Mouse (Mus musculus) lung, embryonic 16.5 days (tissue): ENCODE data around the gene Pcolce2. TPM values are rescaled to one million over a fixed set of nuclear protein-coding genes. Genes with fewer than 3 reads are reported as not detected.

Source experiments
- ATAC-seq: fragments of 200-750 bp; cut with Nextera tagmentation; 2 replicates; pipeline ENCODE4 v1.8.0; 2017; ENCODE audit warnings: low read depth, mild to moderate bottlenecking, moderate library complexity
- H3K27ac ChIP-seq: fragments of 300-500 bp; sonication (generic); 2 replicates; pipeline ENCODE4 v1.5.1; 2014; ENCODE audit warnings: mild to moderate bottlenecking, control low read depth, low read length
- H3K27me3 ChIP-seq: fragments of 300-500 bp; sonication (generic); 2 replicates; pipeline ENCODE4 v1.6.1; 2014; ENCODE audit warnings: low read depth, low read length, mixed read lengths; ENCODE audit not compliant: control insufficient read depth, insufficient read depth
- H3K36me3 ChIP-seq: fragments of 300-500 bp; sonication (generic); 2 replicates; pipeline ENCODE4 v1.6.1; 2014; ENCODE audit warnings: low read length; ENCODE audit not compliant: control insufficient read depth, insufficient read depth
- H3K4me1 ChIP-seq: fragments of 300-500 bp; sonication (generic); replicated peaks from 2 replicates; pipeline ENCODE4 v1.6.1; 2014; ENCODE audit warnings: low read length, mixed read lengths; ENCODE audit not compliant: control insufficient read depth, insufficient read depth
- H3K4me2 ChIP-seq: fragments of 300-500 bp; sonication (generic); 2 replicates; pipeline ENCODE4 v1.6.1; 2014; ENCODE audit warnings: low read depth, low read length, control low read depth
- H3K4me3 ChIP-seq: fragments of 300-500 bp; sonication (generic); 2 replicates; pipeline ENCODE4 v1.5.1; 2014; ENCODE audit warnings: mild to moderate bottlenecking, low read length, control low read depth
- H3K9ac ChIP-seq: fragments of 300-500 bp; sonication (generic); 2 replicates; pipeline ENCODE4 v1.6.1; 2014; ENCODE audit warnings: low read length, control low read depth
- H3K9me3 ChIP-seq: fragments of 300-500 bp; sonication (generic); 2 replicates; pipeline ENCODE4 v1.6.1; 2016; ENCODE audit warnings: low read length; ENCODE audit not compliant: control insufficient read depth
- WGBS: fragments of 180-500 bp; shearing (Covaris S2); extraction: QIAGEN DNeasy Blood & Tissue Kit; methylation state at CpG from one replicate; pipeline ENCODE4 v1.1.7; 2014; 5-methylcytosine and 5-hydroxymethylcytosine counted together
- polyA plus RNA-seq: library from polyadenylated mRNA; unstranded; fragments of >200 nt; fragmentation: Nextera tagmentation; extraction: Ambion mirVana; gene quantifications from 2 replicates; pipeline ENCODE4 v1.2.1, GENCODE M21; 2015

Gene Pcolce2
- polyA plus RNA-seq, 1 experiment from 2014 or later = 9.3 TPM

GRCm38 (mm10) chr9:95639919-95640318 is 2.5 kb downstream of the Pcolce2 start:
- Histone ChIP-seq H3K36me3 (no peaks in the 10 kb centered on the region), H3K4me2 (no peak overlapping the region), H3K27ac (no peak overlapping the region), H3K4me3 (no peak overlapping the region), H3K9me3 (no peaks in the 10 kb centered on the region), H3K27me3 (peaks cover 12% of the 10 kb centered on the region; the same call in 1 of the 2 replicates), H3K9ac (no peak overlapping the region), H3K4me1 (peaks cover 4% of the 10 kb centered on the region; the same call in 1 of the 2 replicates)
- ATAC-seq = no peak
- WGBS = 40% methylated on average over 4 of the region's 4 CpGs

DNA sequence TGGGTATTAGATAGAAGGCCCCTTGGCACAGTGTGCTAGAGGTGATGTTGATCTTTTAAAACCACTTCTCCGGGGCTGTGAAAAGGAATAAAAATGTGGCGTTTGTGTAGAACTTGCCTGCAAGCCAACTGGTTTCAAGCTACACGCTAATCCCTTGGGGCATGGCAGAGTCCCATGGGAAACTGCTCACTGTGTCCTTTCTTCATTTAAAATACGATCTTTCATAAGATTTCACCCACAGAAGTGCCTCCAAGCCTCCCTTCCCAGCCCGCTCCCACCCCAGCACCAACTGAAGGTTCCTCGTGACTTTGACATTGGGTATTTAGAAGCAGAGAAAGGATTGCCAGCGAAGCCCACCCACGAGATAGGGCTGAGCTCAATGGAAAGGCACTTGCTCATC is 8.5 kb downstream of the Pcolce2 start:
- no peak overlapping the region for H3K27ac ChIP-seq
- no peaks in the 10 kb centered on the region for H3K4me1 ChIP-seq
- H3K9ac ChIP-seq = no peak overlapping the region
- no peaks in the 10 kb centered on the region for H3K9me3 ChIP-seq
- H3K4me3 ChIP-seq = no peak overlapping the region
- ATAC-seq = no peak
- no peak overlapping the region for H3K4me2 ChIP-seq
- H3K27me3 ChIP-seq = no peaks in the 10 kb centered on the region
- no peaks in the 10 kb centered on the region for H3K36me3 ChIP-seq
- 89% methylated on average over 8 of the region's 8 CpGs for WGBS

DNA sequence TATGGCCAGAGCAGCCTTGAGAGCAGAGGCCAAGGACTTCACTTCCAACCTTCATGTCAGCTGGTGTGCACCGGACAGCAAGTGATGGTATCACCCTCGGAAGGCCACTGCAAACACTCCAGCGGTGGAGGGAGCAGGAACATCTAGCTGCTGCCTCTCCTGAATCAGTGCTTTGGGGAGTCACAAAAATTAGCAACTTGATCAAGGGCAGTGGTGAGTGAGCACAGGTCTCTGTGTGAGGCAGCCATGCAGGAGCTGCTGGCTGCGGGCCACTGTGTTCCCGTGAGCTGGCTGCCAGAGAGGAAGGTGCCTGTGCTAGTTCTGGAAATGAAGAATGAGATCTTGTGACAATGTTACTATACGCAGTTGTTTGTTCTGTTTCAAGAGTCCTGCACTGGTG is 16.0 kb downstream of the Pcolce2 start:
- ATAC-seq = no peak
- WGBS = 64% methylated on average over 6 of the region's 6 CpGs
- Histone ChIP-seq H3K27ac (no peak overlapping the region), H3K9ac (no peak overlapping the region), H3K4me2 (no peak overlapping the region), H3K9me3 (no peaks in the 10 kb centered on the region), H3K36me3 (no peaks in the 10 kb centered on the region), H3K4me3 (no peak overlapping the region), H3K27me3 (no peaks in the 10 kb centered on the region), H3K4me1 (no peaks in the 10 kb centered on the region)

GRCm38 (mm10) chr9:95654356-95654755 is 17.0 kb downstream of the Pcolce2 start:
- Histone ChIP-seq H3K4me2 (no peak overlapping the region), H3K4me3 (no peak overlapping the region), H3K27ac (no peak overlapping the region), H3K9ac (no peak overlapping the region), H3K36me3 (no peaks in the 10 kb centered on the region), H3K9me3 (no peaks in the 10 kb centered on the region), H3K4me1 (no peaks in the 10 kb centered on the region), H3K27me3 (no peaks in the 10 kb centered on the region)
- ATAC-seq = 0 out of 2 replicates have a peak, but pooled peaks have one; percentile 31
- WGBS = 75% methylated on average over 5 of the region's 5 CpGs

DNA sequence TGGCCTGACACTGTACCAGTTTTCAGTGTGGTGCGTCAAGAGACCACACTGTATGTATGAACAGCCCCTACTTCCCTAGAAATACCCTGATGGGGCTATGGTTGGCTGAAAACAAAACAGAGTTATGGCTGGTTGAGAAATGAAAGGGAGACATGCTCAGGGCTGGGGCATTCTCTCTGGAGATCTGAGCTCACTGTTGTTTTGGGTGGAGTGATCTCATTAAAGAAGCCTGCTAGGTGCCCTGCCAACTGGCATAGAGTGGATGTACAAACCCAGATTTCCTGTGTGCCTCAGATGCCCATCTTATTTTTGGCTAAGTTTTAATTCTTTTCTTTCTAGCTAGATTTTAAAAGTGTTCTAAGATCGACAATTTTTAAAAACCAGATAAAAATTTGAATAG is 20.5 kb downstream of the Pcolce2 start:
- Histone ChIP-seq H3K4me1 (no peaks in the 10 kb centered on the region), H3K36me3 (no peaks in the 10 kb centered on the region), H3K9ac (no peak overlapping the region), H3K27me3 (no peaks in the 10 kb centered on the region), H3K4me2 (no peak overlapping the region), H3K9me3 (no peaks in the 10 kb centered on the region), H3K27ac (no peak overlapping the region), H3K4me3 (no peak overlapping the region)
- 80% methylated on average over 2 of the region's 2 CpGs for WGBS
- no peak for ATAC-seq

DNA sequence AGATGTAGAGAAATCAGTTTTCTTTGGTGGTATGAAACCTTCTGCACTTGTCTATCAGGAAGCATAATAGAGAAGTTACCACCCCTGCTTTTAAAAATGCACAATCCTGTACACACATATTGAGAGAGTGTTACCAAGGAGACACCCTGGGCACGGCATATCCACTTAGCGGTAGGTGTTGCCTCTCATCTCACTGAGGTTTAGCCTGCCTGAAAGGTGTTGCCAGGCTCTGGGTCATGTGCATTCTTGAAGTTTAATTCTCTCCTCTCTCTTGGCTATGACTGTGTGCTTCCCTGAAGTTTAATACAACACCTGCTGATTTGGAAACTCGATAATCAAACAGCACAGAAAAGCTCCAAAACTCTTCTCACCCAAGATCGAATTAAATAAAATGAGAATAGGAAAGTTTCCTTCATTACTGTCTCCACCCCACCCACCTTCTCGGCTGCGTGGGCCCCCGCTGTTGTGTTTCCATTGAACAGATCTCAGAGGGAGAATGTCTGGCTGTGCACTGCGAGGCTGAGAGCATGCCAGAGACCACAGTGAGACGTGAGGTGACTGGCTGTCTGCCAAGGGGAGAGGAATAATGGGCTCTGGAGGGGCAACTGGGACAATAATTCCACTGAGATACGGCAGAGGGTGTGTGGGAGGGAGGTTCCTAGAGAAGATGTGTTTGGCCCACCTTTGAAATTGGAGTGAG is 27.0 kb downstream of the Pcolce2 start:
- no peak for ATAC-seq
- H3K4me3 ChIP-seq = no peak overlapping the region
- 47% methylated on average over 10 of the region's 10 CpGs for WGBS
- H3K4me1 ChIP-seq = peaks cover 18% of the 10 kb centered on the region
- no peak overlapping the region for H3K27ac ChIP-seq
- no peaks in the 10 kb centered on the region for H3K27me3 ChIP-seq
- H3K9ac ChIP-seq = no peak overlapping the region
- H3K36me3 ChIP-seq = no peaks in the 10 kb centered on the region
- no peak overlapping the region for H3K4me2 ChIP-seq
- H3K9me3 ChIP-seq = 0 out of 2 replicates have a peak, but pooled peaks cover 4% of the 10 kb centered on the region

DNA sequence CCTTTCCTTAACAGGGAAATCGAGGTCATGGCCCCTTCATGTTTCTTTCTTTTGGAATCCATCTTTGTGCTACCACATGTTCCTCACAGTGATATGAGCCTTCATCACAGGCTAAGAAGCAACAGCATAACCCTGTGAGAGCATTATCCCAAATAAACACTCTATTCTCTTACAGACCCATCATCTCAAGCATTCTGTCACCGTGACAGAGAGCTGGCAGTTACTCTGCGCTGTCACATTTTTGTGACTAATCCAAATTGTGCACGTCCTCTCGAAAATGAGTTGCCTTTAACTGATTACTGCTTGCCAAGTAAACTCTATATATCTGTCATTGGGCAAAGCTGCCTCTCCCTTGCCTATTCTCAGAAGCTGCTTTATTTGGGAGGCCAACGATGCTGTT is 28.4 kb downstream of the Pcolce2 start:
- H3K4me3 ChIP-seq = no peak overlapping the region
- ATAC-seq = peak; percentile 92
- 48% methylated on average over 6 of the region's 6 CpGs for WGBS

GRCm38 (mm10) chr9:95667836-95668235 is 30.4 kb downstream of the Pcolce2 start:
- Histone ChIP-seq H3K27ac (peak overlapping the region; percentile 31; the same call in 1 of the 2 replicates), H3K36me3 (no peaks in the 10 kb centered on the region), H3K9me3 (0 out of 2 replicates have a peak, but pooled peaks cover 6% of the 10 kb centered on the region), H3K9ac (no peak overlapping the region), H3K4me3 (no peak overlapping the region), H3K4me1 (peaks cover 18% of the 10 kb centered on the region), H3K4me2 (no peak overlapping the region), H3K27me3 (no peaks in the 10 kb centered on the region)
- ATAC-seq = no peak
- 33% methylated on average over 9 of the region's 9 CpGs for whole genome bisulfite sequencing

More for the DNA sequence above, 28.4 kb downstream of the Pcolce2 start:
- Histone ChIP-seq H3K9me3 (0 out of 2 replicates have a peak, but pooled peaks cover 4% of the 10 kb centered on the region), H3K36me3 (no peaks in the 10 kb centered on the region), H3K4me2 (no peak overlapping the region), H3K4me1 (peaks cover 18% of the 10 kb centered on the region), H3K9ac (no peak overlapping the region), H3K27me3 (no peaks in the 10 kb centered on the region), H3K27ac (peak overlapping the region; percentile 32)

GRCm38 (mm10) chr9:95668306-95668705 is 30.9 kb downstream of the Pcolce2 start:
- Histone ChIP-seq H3K4me1 (peaks cover 18% of the 10 kb centered on the region), H3K4me2 (no peak overlapping the region), H3K27me3 (no peaks in the 10 kb centered on the region), H3K36me3 (no peaks in the 10 kb centered on the region), H3K9me3 (0 out of 2 replicates have a peak, but pooled peaks cover 6% of the 10 kb centered on the region), H3K4me3 (no peak overlapping the region), H3K27ac (no peak overlapping the region), H3K9ac (no peak overlapping the region)
- ATAC-seq = no peak
- 66% methylated on average over 5 of the region's 5 CpGs for WGBS
